Mouse (Mus musculus) bone marrow macrophage, adult 2 months (primary cell): ENCODE measurements around the gene Phlpp2.

Experiments
- CTCF ChIP-seq: IDR thresholded peaks from 2 replicates; pipeline ENCODE4 v1.5.1; 2012; ENCODE audit warnings: low read depth, mild to moderate bottlenecking, low read length, moderate library complexity
- POLR2A ChIP-seq: IDR thresholded peaks from 2 replicates; pipeline ENCODE4 v1.6.1; 2012; ENCODE audit warnings: mild to moderate bottlenecking, low read depth, low read length, borderline replicate concordance

DNA sequence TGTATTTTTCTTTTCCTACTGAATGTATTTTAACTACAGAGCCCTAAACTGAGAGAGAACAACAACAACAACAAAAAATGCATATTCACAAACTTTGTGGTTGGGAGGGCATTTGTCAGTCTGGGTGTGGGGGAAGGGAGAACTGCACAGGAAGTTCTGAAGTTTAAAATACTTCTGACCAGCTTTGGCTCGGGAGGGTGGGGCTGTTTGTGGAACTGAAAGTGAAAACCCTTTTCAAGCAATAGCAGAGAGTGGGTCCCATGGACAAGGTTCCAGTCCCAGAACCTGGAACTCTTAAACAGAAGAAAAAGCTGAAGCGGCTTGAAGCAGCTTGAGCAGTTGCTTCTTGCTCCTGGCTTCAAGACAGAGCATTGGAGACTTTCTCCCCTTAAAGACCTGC lies 4.9 kb upstream of the Phlpp2 start:
- TF ChIP-seq POLR2A: no peak
- no peak for TF ChIP-seq CTCF
